Comparison of ENCODE assay signal across 8 mouse cellular contexts in genomic region chr12:99561333-99561766, GRCm38 (mm10). TPM values are rescaled to one million over a fixed set of nuclear protein-coding genes. Genes with fewer than 3 reads are reported as not detected.
DNase-seq lines count a peak whose midpoint lies in the region; ATAC-seq and TF ChIP-seq lines count a peak whose summit lies in the region.

No protein-coding gene starts in this region.

- H3K27ac ChIP-seq in liver, adult 2 months (replicated peaks; ENCODE audit: insufficient read depth, low read depth, low read length) = peak overlapping the region; percentile 60
- peak overlapping the region; percentile 30 for H3K27ac ChIP-seq in hindbrain, embryonic 13.5 days
- peak overlapping the region; percentile 95 for H3K27ac ChIP-seq in midbrain, embryonic 10.5 days (replicated peaks)

- H3K4me2 ChIP-seq in hindbrain, embryonic 13.5 days = peak overlapping the region; percentile 69

- H3K4me3 ChIP-seq in liver, adult 2 months (ENCODE audit: insufficient read depth, low read depth, low read length) = no peak overlapping the region
- peak overlapping the region; percentile 87 for H3K4me3 ChIP-seq in hindbrain, embryonic 13.5 days
- peak overlapping the region; percentile 90 for H3K4me3 ChIP-seq in midbrain, embryonic 10.5 days

- 73% methylated on average over 3 of the region's 3 CpGs for WGBS in liver, adult 2 months
- 21% methylated on average over 3 of the region's 3 CpGs for WGBS in hindbrain, embryonic 13.5 days
- 29% methylated on average over 3 of the region's 3 CpGs for WGBS in midbrain, embryonic 10.5 days

- H3K9ac ChIP-seq in liver, adult 2 months (ENCODE audit: low read depth, low read length) = no peak overlapping the region
- peak overlapping the region; percentile 90 for H3K9ac ChIP-seq in hindbrain, embryonic 13.5 days

- peaks cover 11% of the 10 kb centered on the region; the same call in 1 of the 2 replicates for H3K79me2 ChIP-seq in liver, adult 2 months (ENCODE audit: control insufficient read depth, insufficient read depth, low read length)

- no peaks in the 10 kb centered on the region for H3K9me3 ChIP-seq in hindbrain, embryonic 13.5 days
- no peaks in the 10 kb centered on the region for H3K9me3 ChIP-seq in midbrain, embryonic 10.5 days (replicated peaks)

- TF ChIP-seq CTCF in liver, adult 2 months (IDR thresholded peaks at IDR 0.05; ENCODE audit: low read depth, low read length) = no peak

- H3K4me1 ChIP-seq in liver, adult 2 months (ENCODE audit: control insufficient read depth, insufficient read depth, low read length) = peaks cover 8% of the 10 kb centered on the region; the same call in 1 of the 2 replicates
- H3K4me1 ChIP-seq in hindbrain, embryonic 13.5 days (replicated peaks) = peaks cover 38% of the 10 kb centered on the region
- peaks cover 28% of the 10 kb centered on the region for H3K4me1 ChIP-seq in midbrain, embryonic 10.5 days

- no peak for ATAC-seq in hindbrain, embryonic 13.5 days (ENCODE audit: low FRiP score)

- H3K36me3 ChIP-seq in liver, adult 2 months (ENCODE audit: control insufficient read depth, insufficient read depth, low read length) = no peaks in the 10 kb centered on the region
- no peaks in the 10 kb centered on the region for H3K36me3 ChIP-seq in hindbrain, embryonic 13.5 days
- H3K36me3 ChIP-seq in midbrain, embryonic 10.5 days = no peaks in the 10 kb centered on the region

- no peaks in the 10 kb centered on the region for H3K27me3 ChIP-seq in liver, adult 2 months (ENCODE audit: control insufficient read depth, insufficient read depth, low read length)
- peaks cover 2% of the 10 kb centered on the region; the same call in 1 of the 2 replicates for H3K27me3 ChIP-seq in hindbrain, embryonic 13.5 days
- H3K27me3 ChIP-seq in midbrain, embryonic 10.5 days (ENCODE audit: low read depth, poor library complexity, severe bottlenecking) = 0 out of 2 replicates have a peak, but pooled peaks cover 10% of the 10 kb centered on the region

- no peak for TF ChIP-seq POLR2A in liver, adult 2 months (IDR thresholded peaks at IDR 0.05; ENCODE audit: extremely low read depth, insufficient read depth, low read length)

- intact Hi-C loops in left cerebral cortex, postnatal 36 days (cut with DNase I) = loop anchor here (5.0 kb wide), 3 partner anchors 169 to 464 kb away; no protein-coding TSS in a partner anchor

- DNase-seq in liver, adult 2 months (ENCODE audit: extremely low read depth, low read depth, low spot score) = no peak
- DNase-seq in liver = no peak
- DNase-seq in embryo, embryonic 11 days = peak; percentile 77
- DNase-seq in midbrain, embryonic 10.5 days (ENCODE audit: low spot score) = peak; percentile 23
- DNase-seq in yolk sac, embryonic 10.5 days (ENCODE audit: low spot score) = peak; percentile 62
- no peak for DNase-seq in cerebellum, postnatal 25 days
- no peak for DNase-seq in left cerebral cortex, postnatal 36 days (ENCODE audit: low spot score in 2 of 2)

RNA-seq across cellular contexts. Expression of gene Foxn3, which starts 2.0 kb away (rescaled TPM):
- 21.1 and 23.9 TPM in 2 replicates for total RNA-seq in liver, adult 2 months (2014; rRNA removed)
- polyA plus RNA-seq in liver, adult 2 months (2012; rRNA removed) = 22.4 and 27.3 TPM in 2 replicates
- 83.6 and 83.7 TPM in 2 replicates for polyA plus RNA-seq in hindbrain, embryonic 13.5 days (2015; fragmentation: Nextera tagmentation; extraction: Ambion mirVana)
- polyA plus RNA-seq in midbrain, embryonic 10.5 days (2016; fragmentation: Nextera tagmentation; extraction: Ambion mirVana) = 51.8 and 63.1 TPM in 2 replicates
- 10 to 100 TPM; 49.9 to 51.2 TPM for total RNA-seq in left cerebral cortex, postnatal 36 days (2021)

Comparison
In these comparisons a context has a peak if more than half of its experiments do, and no peak if none do; other contexts are left out.
1. DNase-seq: peak in embryo, embryonic 11 days (single experiment), midbrain, embryonic 10.5 days (single experiment) and yolk sac, embryonic 10.5 days (single experiment); none in liver, adult 2 months (single experiment), liver (single experiment), cerebellum, postnatal 25 days (0 of 2) and left cerebral cortex, postnatal 36 days (0 of 2).
2. H3K27ac ChIP-seq: peak in every context shown above with its lines; median percentile 95 in midbrain, embryonic 10.5 days; 60 in liver, adult 2 months; 30 in hindbrain, embryonic 13.5 days.